Mouse (Mus musculus): ENCODE measurements around the gene Dpp8.

GRCm38 (mm10) chr9:65087490-65087889 is 55.3 kb downstream of the Dpp8 start:
- TF ChIP-seq ZNF384 (IDR thresholded peaks at IDR 0.05; ENCODE audit: low read depth, low read length) (no peak), MAFK (IDR thresholded peaks at IDR 0.05; ENCODE audit: insufficient read depth, low read depth, low read length) (no peak), CHD2 (IDR thresholded peaks at IDR 0.05; ENCODE audit: low read depth, low read length) (no peak), HCFC1 (IDR thresholded peaks at IDR 0.05; ENCODE audit: borderline replicate concordance, insufficient read depth, low read length) (no peak), ZC3H11A (IDR thresholded peaks at IDR 0.05; ENCODE audit: borderline replicate concordance, low read depth, low read length) (no peak)
